Mouse (Mus musculus): ENCODE measurements around the gene Magoh. TPM values are rescaled to one million over a fixed set of nuclear protein-coding genes. Genes with fewer than 3 reads are reported as not detected.

Magoh gene
- polyA plus RNA-seq, 1 experiment from 2014 or later = 111 TPM

DNA sequence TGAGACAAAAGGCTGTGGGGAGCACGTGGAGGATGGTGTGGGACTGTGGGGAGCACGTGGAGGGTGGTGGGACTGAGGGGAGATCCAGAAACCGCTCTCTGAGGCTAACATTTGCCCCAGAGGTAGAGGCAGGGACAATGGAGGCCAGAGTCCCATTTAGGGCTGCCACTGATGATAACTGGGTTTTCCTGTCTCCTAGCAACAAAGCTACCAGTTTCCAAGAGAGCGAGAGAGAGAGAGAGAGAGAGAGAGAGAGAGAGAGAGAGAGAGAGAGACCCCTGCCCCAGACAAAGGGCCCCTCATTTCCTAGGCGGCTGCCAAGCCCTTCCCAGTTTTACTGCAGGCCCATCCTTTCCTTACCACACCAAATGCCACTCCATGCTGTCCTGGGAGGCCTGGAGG is 44.0 kb upstream of the Magoh start:
- Histone ChIP-seq H3K27ac (ENCODE audit: low read length) (no peak overlapping the region), H3K9ac (replicated peaks; ENCODE audit: low read depth) (no peak overlapping the region), H3K9me3 (ENCODE audit: low read length) (no peaks in the 10 kb centered on the region), H3K36me3 (ENCODE audit: insufficient read depth, low read length) (no peaks in the 10 kb centered on the region), H3K27me3 (replicated peaks; ENCODE audit: insufficient read depth, low read length) (no peaks in the 10 kb centered on the region), H3K4me2 (replicated peaks; ENCODE audit: low read depth, low read length) (no peak overlapping the region), H3K4me1 (ENCODE audit: insufficient read depth, low read depth, low read length) (no peaks in the 10 kb centered on the region), H3K4me3 (ENCODE audit: low read depth, low read length) (no peak overlapping the region)
- no peak for DNase-seq (ENCODE audit: low spot score)
- 54% methylated on average over 5 of the region's 5 CpGs for WGBS
- no peak for TF ChIP-seq EP300 (IDR thresholded peaks at IDR 0.05)
- TF ChIP-seq CTCF (IDR thresholded peaks at IDR 0.05) = no peak
- ATAC-seq = no peak

DNA sequence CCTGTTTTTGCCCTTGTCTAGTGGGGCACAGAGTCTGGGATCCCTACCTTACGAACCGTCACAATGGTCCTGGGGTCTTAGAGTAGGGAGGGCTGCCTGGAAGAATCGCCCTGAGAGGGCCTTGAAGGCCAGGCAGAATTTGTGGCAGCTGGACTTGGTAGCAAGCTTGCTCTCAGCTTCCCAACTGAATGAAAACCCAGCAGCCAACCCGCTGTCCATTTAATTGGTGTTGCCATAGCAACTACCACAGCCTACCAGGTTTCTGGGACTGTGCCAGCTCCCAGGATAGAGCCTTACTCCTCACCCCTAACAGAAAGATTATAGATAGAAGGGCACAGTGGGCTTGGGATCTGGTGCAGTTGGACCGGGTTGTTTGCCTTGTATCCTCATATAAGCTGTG is 42.8 kb upstream of the Magoh start:
- no peaks in the 10 kb centered on the region for H3K9me3 ChIP-seq (ENCODE audit: low read length)
- TF ChIP-seq EP300 (IDR thresholded peaks at IDR 0.05) (no peak), CTCF (IDR thresholded peaks at IDR 0.05) (no peak)
- ATAC-seq (no peak), DNase-seq (ENCODE audit: low spot score) (no peak)
- no peak overlapping the region for H3K4me2 ChIP-seq (replicated peaks; ENCODE audit: low read depth, low read length)
- no peaks in the 10 kb centered on the region for H3K36me3 ChIP-seq (ENCODE audit: insufficient read depth, low read length)
- 73% methylated on average over 5 of the region's 5 CpGs for WGBS
- H3K27ac ChIP-seq (ENCODE audit: low read length) = no peak overlapping the region
- H3K4me1 ChIP-seq (ENCODE audit: insufficient read depth, low read depth, low read length) = no peaks in the 10 kb centered on the region
- H3K27me3 ChIP-seq (replicated peaks; ENCODE audit: insufficient read depth, low read length) = no peaks in the 10 kb centered on the region
- no peak overlapping the region for H3K9ac ChIP-seq (replicated peaks; ENCODE audit: low read depth)
- no peak overlapping the region for H3K4me3 ChIP-seq (ENCODE audit: low read depth, low read length)

DNA sequence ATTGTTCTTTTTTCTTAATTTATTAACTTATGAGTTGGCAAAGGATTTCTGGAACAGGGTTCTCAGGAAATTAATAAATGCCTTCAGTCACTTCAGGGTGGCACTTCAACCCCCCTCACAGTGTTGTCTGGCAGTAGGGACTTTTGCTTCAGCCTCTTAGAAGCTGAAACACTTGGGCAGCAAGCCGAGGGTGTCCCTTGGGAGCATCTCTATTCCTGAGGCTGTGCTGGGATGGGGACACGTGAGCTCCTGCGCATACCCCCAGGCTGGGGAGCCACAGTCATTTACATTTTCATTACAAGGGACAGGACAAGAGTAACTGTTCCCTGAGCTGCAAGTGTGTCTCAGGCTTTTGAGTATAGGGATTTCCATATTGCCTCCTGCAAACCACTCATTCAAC is 41.6 kb upstream of the Magoh start:
- TF ChIP-seq EP300 (IDR thresholded peaks at IDR 0.05) (no peak), CTCF (IDR thresholded peaks at IDR 0.05) (no peak)
- H3K4me3 ChIP-seq (ENCODE audit: low read depth, low read length) = no peak overlapping the region
- no peak overlapping the region for H3K27ac ChIP-seq (ENCODE audit: low read length)
- ATAC-seq (no peak), DNase-seq (ENCODE audit: low spot score) (no peak)
- no peak overlapping the region for H3K9ac ChIP-seq (replicated peaks; ENCODE audit: low read depth)
- no peaks in the 10 kb centered on the region for H3K27me3 ChIP-seq (replicated peaks; ENCODE audit: insufficient read depth, low read length)
- no peaks in the 10 kb centered on the region for H3K4me1 ChIP-seq (ENCODE audit: insufficient read depth, low read depth, low read length)
- H3K36me3 ChIP-seq (ENCODE audit: insufficient read depth, low read length) = no peaks in the 10 kb centered on the region
- H3K9me3 ChIP-seq (ENCODE audit: low read length) = no peaks in the 10 kb centered on the region
- WGBS = 87% methylated on average over 3 of the region's 3 CpGs
- no peak overlapping the region for H3K4me2 ChIP-seq (replicated peaks; ENCODE audit: low read depth, low read length)

DNA sequence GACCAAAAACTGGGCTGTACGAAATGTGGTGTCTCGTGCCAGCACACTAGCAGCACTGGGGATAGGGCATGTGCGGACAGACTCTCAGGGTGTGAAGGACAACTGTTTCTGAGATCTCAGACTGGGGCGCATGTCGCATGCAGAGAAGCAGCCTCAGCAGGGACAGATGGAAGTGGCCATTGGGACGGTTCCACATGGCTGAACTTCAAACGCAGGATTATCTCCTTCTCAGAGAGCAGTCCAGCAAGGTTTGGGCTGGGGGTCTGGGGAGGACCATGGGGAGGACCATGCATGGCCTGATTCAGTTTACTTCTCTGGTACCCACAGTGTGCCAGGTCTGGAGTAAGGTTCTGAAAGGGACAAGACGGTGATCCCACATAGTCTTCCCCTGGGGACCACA is 35.9 kb upstream of the Magoh start:
- 87% methylated on average over 8 of the region's 8 CpGs for WGBS
- Histone ChIP-seq H3K4me1 (ENCODE audit: insufficient read depth, low read depth, low read length) (no peaks in the 10 kb centered on the region), H3K4me3 (ENCODE audit: low read depth, low read length) (no peak overlapping the region), H3K9ac (replicated peaks; ENCODE audit: low read depth) (no peak overlapping the region), H3K9me3 (ENCODE audit: low read length) (no peaks in the 10 kb centered on the region), H3K27ac (ENCODE audit: low read length) (no peak overlapping the region), H3K36me3 (ENCODE audit: insufficient read depth, low read length) (no peaks in the 10 kb centered on the region), H3K27me3 (replicated peaks; ENCODE audit: insufficient read depth, low read length) (peaks cover 4% of the 10 kb centered on the region; the same call in 1 of the 2 replicates), H3K4me2 (replicated peaks; ENCODE audit: low read depth, low read length) (no peak overlapping the region)
- TF ChIP-seq CTCF (IDR thresholded peaks at IDR 0.05) = no peak
- TF ChIP-seq EP300 (IDR thresholded peaks at IDR 0.05) = no peak
- DNase-seq (ENCODE audit: low spot score) (no peak), ATAC-seq (no peak)

DNA sequence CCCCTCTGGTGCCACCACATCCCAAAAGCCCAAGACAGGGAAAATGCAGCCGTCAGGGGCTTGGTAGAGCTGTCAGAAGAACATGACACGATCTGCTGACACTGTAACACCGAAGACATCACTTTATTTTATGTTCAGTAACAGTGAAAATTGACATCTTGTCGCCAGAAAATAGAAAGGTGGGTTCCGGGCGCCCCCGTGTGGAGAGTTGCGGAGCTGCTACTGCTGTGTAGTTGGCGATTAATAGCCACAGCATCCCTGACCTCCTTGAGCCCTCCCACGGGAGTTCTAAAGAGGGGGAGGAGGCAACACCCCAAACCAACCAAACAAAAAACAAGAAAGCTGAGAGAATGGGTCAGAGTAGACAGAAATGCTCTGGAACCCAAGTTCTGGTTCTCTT is 34.6 kb upstream of the Magoh start:
- ATAC-seq (no peak), DNase-seq (ENCODE audit: low spot score) (peak; percentile 50)
- WGBS = under 1% methylated on average over 10 of the region's 10 CpGs

DNA sequence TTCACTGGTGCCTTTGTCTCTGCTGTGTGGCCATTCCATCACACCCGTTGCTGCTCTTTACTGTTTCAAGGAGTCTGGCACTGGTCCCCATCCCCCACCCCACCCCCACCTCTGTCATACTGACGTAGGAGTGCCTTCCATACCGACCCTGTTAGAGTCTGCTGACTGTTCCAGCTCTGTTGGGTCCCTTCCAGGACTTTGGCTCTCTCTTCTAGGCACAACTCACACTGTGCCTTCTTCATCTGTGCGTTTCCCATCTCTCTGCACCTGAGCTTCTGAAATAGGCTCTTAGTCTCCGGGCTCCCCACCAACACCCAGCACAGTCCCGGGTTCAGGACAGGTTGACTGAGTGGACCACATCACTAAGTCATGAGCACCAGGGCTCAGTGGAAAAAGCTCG is 32.8 kb upstream of the Magoh start:
- Histone ChIP-seq H3K27ac (ENCODE audit: low read length) (no peak overlapping the region), H3K9me3 (ENCODE audit: low read length) (no peaks in the 10 kb centered on the region), H3K9ac (replicated peaks; ENCODE audit: low read depth) (no peak overlapping the region), H3K27me3 (replicated peaks; ENCODE audit: insufficient read depth, low read length) (peaks cover 4% of the 10 kb centered on the region; the same call in 1 of the 2 replicates), H3K4me1 (ENCODE audit: insufficient read depth, low read depth, low read length) (no peaks in the 10 kb centered on the region), H3K36me3 (ENCODE audit: insufficient read depth, low read length) (no peaks in the 10 kb centered on the region), H3K4me2 (replicated peaks; ENCODE audit: low read depth, low read length) (no peak overlapping the region), H3K4me3 (ENCODE audit: low read depth, low read length) (no peak overlapping the region)
- WGBS = 63% methylated on average over 7 of the region's 7 CpGs
- DNase-seq (ENCODE audit: low spot score) (no peak), ATAC-seq (no peak)
- TF ChIP-seq CTCF (IDR thresholded peaks at IDR 0.05) = no peak
- TF ChIP-seq EP300 (IDR thresholded peaks at IDR 0.05) = no peak

More for the DNA sequence above, 34.6 kb upstream of the Magoh start:
- no peak overlapping the region for H3K9ac ChIP-seq (replicated peaks; ENCODE audit: low read depth)
- no peaks in the 10 kb centered on the region for H3K36me3 ChIP-seq (ENCODE audit: insufficient read depth, low read length)
- H3K4me1 ChIP-seq (ENCODE audit: insufficient read depth, low read depth, low read length) = no peaks in the 10 kb centered on the region
- H3K4me2 ChIP-seq (replicated peaks; ENCODE audit: low read depth, low read length) = no peak overlapping the region
- H3K27me3 ChIP-seq (replicated peaks; ENCODE audit: insufficient read depth, low read length) = peaks cover 4% of the 10 kb centered on the region; the same call in 1 of the 2 replicates
- no peak overlapping the region for H3K4me3 ChIP-seq (ENCODE audit: low read depth, low read length)
- TF ChIP-seq EP300 (IDR thresholded peaks at IDR 0.05) = no peak
- TF ChIP-seq CTCF (IDR thresholded peaks at IDR 0.05) = peak; percentile 90
- no peaks in the 10 kb centered on the region for H3K9me3 ChIP-seq (ENCODE audit: low read length)
- no peak overlapping the region for H3K27ac ChIP-seq (ENCODE audit: low read length)

DNA sequence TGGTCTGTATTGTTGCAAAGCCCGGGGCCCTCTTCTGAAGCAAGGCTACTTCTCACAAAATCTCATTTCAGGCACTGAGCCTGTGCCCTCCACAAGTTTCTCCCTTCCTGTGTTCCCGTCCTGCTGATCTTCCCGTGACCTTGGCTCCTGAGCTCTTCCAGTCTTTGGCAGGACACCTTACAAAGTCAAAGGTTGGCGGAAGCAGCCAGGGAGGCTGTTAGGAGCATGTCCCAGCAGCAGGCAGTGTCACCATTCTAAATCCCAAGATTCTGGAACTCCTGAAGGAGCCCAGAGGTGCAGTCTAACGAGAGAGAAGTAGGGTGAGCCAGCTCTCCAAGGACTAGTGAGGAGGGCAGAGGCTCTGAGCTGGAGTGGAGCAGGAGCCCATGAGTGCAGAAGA is 31.0 kb upstream of the Magoh start:
- no peak overlapping the region for H3K27ac ChIP-seq (ENCODE audit: low read length)
- no peak overlapping the region for H3K4me3 ChIP-seq (ENCODE audit: low read depth, low read length)
- 71% methylated on average over 5 of the region's 5 CpGs for WGBS
- H3K36me3 ChIP-seq (ENCODE audit: insufficient read depth, low read length) = no peaks in the 10 kb centered on the region
- no peak overlapping the region for H3K4me2 ChIP-seq (replicated peaks; ENCODE audit: low read depth, low read length)
- H3K4me1 ChIP-seq (ENCODE audit: insufficient read depth, low read depth, low read length) = no peaks in the 10 kb centered on the region
- TF ChIP-seq EP300 (IDR thresholded peaks at IDR 0.05) = no peak
- no peak for TF ChIP-seq CTCF (IDR thresholded peaks at IDR 0.05)
- no peaks in the 10 kb centered on the region for H3K9me3 ChIP-seq (ENCODE audit: low read length)
- H3K27me3 ChIP-seq (replicated peaks; ENCODE audit: insufficient read depth, low read length) = peaks cover 4% of the 10 kb centered on the region; the same call in 1 of the 2 replicates
- H3K9ac ChIP-seq (replicated peaks; ENCODE audit: low read depth) = no peak overlapping the region
- no peak for ATAC-seq
- no peak for DNase-seq (ENCODE audit: low spot score)
